Mouse (Mus musculus) left cerebral cortex, adult 2 months (tissue): ENCODE results near the gene 9530053A07Rik. TPM values are rescaled to one million over a fixed set of nuclear protein-coding genes. Genes with fewer than 3 reads are reported as not detected.
"Not testable (repeated sequence)": the region's sequence is repeated elsewhere in the genome, so short reads cannot be mapped to it uniquely, and the experiment has no call there.

Source experiments
- DNase-seq, 2 experiments: peaks; one replicate each; pipeline ENCODE4 v3.0.0; 2021 to 2022; ENCODE audit warnings: low spot score in 2 of 2, mixed read lengths in 1 of 2; ENCODE audit errors: extremely low spot score in 1 of 2
- H3K27ac ChIP-seq: fragments of 200-600 bp; 2 replicates; pipeline ENCODE4 v1.8.1; 2022
- H3K4me3 ChIP-seq: fragments of 200-600 bp; 2 replicates; pipeline ENCODE4 v1.8.1; 2022
- CTCF ChIP-seq: fragments of 200-600 bp; IDR thresholded peaks from 2 replicates; pipeline ENCODE4 v1.8.1; 2022; ENCODE audit warnings: antibody characterized with exemption, mild to moderate bottlenecking, moderate library complexity
- intact Hi-C: fragments of 180-260 bp; cut with DNase I; formaldehyde crosslinking; loops from one replicate; pipeline ENCODE4 v1.15.1; 2025
- total RNA-seq, 2 experiments: library from RNA; stranded (reverse); gene quantifications; 2 replicates each; pipeline ENCODE4 v1.2.3; 2021

The 9530053A07Rik gene
- total RNA-seq, 2 experiments from 2014 or later = 0.09 TPM; not detected in 1

DNA sequence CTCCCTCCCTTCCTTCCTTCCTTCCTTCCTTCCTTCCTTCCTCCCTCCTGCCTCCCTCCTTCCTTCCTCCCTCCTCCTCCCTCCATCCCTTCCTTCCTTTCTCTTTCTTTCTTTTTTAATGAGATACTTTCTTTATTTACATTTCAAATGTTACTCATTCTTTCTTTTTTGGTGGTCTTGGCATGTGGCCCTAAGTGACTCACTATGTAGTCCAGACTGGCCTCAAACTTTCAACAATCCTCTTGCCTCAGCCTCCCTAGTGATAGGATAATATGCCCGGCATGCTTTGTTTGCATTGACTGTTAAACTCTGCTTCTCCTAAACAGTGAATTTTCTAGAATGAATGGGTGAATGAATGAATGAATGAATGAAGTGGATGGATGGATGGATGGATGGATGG lies 20.6 kb downstream of the 9530053A07Rik start:
- no peak for DNase-seq
- Histone ChIP-seq H3K27ac (no peak overlapping the region), H3K4me3 (no peak overlapping the region)
- intact Hi-C loops = loop anchor here (1.0 to 5.0 kb wide), 3 partner anchors 62 to 149 kb away; partner anchors contain the start of gene Psmc4
- no peak for TF ChIP-seq CTCF

DNA sequence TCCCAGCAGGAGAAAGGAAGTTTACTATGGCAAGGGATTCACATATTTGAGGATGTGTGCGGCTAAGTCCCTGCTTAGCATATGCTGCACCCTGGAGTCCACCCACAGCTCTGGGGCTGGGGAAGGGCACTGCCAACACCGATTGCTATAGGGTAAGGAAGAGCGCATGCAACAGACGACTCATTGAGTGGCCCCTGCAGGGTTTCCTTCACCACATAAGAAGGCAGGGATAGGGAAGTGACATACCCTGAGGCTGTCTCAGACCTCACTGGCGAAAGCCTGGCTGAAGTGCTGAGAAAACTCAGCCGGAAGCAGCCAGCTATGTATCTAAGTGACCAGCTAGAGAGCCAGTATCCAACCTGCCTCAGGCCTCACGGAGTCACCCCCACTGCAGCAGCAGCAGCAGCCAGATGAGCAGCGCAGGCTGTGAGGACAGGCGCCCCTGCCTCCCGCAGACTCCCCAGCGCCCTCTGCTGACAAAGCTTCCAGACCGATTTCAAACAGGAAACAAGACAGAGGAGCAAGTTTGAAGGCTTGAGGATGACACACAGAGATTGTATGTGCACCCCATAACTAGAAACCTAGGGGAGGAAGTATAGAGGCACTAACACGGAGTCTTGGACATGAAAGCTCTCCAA lies 22.4 kb downstream of the 9530053A07Rik start:
- no peak overlapping the region for H3K27ac ChIP-seq
- intact Hi-C loops = no loop called here
- TF ChIP-seq CTCF = peak; percentile 70
- no peak overlapping the region for H3K4me3 ChIP-seq
- peak; percentile 44 to 63 for DNase-seq

DNA sequence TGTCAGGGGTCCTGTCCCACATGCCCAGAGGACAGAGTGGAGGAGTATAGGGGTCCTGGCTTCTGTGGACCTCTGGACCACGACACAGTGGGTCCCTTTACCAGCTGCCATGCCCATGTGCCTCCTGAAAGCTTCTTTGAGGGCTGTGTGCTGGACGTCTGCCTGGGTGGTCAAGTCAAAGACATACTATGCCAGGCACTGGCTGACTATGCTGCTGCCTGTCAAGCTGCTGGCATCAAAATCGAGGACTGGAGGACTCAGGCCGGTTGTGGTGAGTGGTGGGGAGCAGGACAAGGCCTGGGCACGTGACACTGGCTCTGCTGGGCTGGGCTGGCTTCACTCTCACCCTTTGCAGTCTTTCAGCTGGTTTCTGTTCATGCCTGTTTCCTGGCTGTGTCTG lies 24.3 kb downstream of the 9530053A07Rik start:
- H3K27ac ChIP-seq, intact Hi-C loops, H3K4me3 ChIP-seq, DNase-seq: not testable (repeated sequence)

DNA sequence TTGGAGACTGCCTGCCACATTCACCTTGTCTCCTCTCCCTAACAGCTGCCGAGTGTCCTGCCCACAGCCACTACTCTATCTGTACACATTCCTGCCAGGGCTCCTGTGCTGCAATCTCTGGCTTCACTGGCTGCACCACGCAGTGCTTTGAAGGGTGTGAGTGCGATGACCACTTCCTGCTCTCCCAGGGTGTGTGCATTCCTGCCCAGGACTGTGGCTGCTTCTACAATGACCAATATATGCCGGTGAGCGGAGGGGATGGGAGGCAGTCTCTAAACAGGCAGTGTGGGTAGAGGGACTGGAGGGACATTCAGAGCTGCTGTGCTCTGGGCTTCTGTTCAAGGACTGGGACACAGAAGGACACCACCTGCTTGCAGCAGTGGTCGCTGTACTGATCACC lies 30.0 kb downstream of the 9530053A07Rik start:
- TF ChIP-seq CTCF = no peak
- no peak for DNase-seq
- Histone ChIP-seq H3K4me3 (no peak overlapping the region), H3K27ac (no peak overlapping the region)
- intact Hi-C loops = loop anchor here (5.0 kb wide), 1 partner anchor 52 kb away; no protein-coding TSS in a partner anchor

DNA sequence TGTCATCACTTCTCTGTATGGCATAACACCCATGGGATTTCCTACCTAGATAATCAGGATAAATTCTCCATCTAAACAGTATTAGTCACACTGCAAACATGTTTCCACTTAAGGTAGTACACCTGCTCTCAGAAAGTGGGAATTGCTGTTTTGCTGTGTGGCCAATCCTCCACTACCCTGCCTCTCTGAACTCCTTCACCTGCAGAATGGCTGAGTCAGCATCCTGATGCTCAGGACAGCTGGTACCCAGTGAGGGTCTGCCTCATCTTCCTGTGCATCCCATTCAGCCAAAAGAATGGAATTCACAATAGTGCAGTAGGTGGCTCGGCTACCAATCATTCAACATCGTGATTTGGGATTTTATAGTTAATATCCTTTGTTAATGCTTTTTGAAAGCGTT lies 30.6 kb downstream of the 9530053A07Rik start:
- DNase-seq = no peak
- intact Hi-C loops = loop anchor here (5.0 kb wide), 1 partner anchor 53 kb away; no protein-coding TSS in a partner anchor
- no peak for TF ChIP-seq CTCF
- H3K4me3 ChIP-seq = no peak overlapping the region
- H3K27ac ChIP-seq = no peak overlapping the region

DNA sequence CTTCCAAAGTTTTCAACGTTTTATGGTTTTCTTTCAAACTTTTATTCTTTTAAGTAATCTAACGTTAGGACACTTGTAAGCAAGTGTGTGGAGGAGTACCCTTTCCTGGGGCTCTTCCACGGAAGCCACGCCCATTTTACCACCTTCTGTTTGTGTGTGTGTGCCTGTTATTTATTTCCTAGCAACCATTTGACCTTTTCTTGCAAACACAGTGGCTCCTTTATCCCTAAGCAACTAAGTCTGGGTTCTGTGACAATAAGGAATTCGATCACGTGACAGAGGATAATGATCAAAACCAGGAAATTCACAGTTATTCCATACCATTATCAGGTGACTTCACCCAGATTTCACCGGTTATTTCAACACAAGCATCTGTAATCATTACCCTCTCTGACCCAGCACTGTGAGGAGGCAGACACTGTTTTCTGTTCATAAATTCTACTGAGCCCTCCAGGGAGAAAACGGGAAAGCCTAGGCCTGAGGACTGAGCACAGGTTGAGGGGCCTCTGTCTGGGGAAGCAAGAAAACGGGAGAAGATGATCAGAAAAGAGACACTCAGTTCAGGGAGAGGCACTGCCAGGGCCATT lies 32.0 kb downstream of the 9530053A07Rik start:
- no peak overlapping the region for H3K4me3 ChIP-seq
- no peak for TF ChIP-seq CTCF
- no peak overlapping the region for H3K27ac ChIP-seq
- intact Hi-C loops = no loop called here
- no peak for DNase-seq

DNA sequence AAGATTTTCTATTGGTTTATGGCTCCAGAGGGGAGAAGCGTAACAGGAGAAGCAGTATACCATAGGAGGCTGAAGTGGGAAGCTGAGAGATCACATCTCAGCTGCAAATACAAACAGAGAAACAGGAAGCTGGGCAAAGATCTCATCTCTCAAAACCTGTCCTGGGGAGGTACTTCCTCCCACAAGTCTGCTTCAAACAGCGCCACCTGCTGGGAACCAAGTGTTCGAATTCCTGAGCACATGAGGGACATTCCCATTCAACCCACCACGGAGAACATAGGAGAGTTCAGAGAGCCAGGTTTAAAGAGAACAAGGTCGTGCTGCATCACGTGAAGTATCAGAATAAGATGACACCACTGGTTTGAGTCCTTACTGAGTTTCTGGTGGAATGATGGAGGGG lies 36.1 kb downstream of the 9530053A07Rik start:
- Histone ChIP-seq H3K4me3 (no peak overlapping the region), H3K27ac (no peak overlapping the region)
- TF ChIP-seq CTCF = peak; percentile 13
- intact Hi-C loops = no loop called here
- no peak for DNase-seq

DNA sequence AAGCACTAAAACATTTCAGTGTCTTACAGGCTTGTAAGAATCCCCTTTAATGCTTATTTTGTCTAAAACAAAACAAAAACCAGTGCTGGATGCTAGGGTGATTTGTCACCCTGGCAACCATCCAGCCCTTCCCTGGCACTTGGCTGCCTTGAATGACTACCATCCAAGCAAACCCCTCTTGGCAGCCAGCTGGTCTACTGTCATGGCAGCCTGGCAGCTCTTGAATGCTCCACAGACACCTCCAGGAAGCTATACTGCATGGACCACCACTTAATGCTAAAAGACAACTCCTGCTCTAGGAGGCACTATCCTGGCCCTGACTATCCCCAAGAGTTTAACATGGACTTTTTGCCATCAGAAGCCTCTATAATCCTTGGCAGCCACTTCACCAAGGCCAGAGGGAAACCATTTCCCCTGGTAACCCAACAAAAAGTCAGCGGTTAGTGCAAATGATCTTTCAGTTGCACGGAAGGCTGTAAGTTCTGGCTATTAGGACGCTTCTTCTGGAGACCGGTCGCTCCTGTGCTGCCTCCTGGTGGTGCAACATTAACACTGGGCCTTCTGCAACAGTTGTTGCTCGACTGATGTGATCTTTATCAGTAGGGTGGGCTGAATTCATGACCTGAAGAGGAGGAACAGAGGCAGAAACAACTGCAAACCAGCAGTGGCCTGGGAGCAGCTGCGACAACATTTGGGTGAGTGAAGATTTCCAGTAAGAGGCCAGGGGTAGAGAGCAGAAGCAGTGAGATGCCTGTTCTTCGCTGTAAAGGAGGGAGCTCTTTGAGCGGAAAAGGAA lies 39.3 kb downstream of the 9530053A07Rik start:
- H3K4me3 ChIP-seq = peak overlapping the region; percentile 79
- intact Hi-C loops = loop anchor here (1.0 kb wide), 2 partner anchors 11 to 118 kb away; partner anchors contain the start of genes Dyrk1b and Psmc4
- H3K27ac ChIP-seq = peak overlapping the region; percentile 73
- TF ChIP-seq CTCF = peak; percentile 77
- peak; percentile 27 to 36 for DNase-seq

DNA sequence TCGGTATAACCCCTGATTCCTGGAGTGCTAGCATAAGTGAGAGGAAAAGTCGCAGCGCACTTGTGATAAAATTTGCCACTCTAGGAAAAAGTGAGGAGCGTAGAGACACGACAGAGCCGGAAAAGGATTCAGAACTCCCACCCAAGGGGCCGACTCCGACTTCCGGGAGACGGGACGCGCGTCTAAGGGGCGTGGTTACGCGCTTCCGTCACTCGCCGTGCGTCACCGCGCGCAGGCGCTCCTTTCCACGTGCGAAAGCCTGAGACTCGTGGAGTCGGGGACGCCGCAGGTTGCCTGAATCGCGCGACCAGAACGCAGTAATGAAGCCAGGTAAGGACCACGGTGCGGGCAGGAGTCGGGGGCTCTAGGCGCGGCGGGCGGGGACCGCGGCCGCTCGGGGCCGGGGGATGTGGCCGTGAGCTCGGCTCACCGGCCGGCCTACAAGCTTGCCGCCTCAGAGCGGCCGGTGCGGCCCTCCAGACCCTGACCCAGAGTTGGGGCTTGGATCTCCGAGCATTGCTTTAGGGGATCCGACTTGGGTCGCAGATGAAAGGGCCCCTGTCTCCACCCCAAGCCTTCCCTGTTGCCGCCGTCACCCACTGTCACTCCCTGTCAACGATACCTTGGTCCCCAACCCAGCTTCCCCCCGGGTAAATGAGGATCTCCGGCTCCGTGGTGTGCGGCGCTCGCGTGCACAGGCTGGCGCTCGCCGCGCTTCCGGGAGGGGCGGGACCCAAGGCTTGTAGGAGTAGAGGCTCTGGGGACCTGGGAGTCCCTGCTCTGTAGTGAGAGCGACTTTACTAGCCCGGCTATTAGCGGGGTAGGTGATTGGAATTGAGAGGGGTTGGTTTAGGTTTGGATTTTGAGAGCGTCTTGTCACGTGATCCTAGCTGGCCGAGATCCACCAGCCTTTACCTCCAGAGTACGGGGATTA lies 40.5 kb downstream of the 9530053A07Rik start, which contains the start of gene Fbl:
Gene Fbl (plus strand): TSS at position 222 of the 934 bp plus-strand sequence.
- TF ChIP-seq CTCF = no peak
- intact Hi-C loops = loop anchor here (1.0 kb wide), 1 partner anchor 10 kb away; the partner anchor contains the start of gene Dyrk1b
- peak; percentile 92 for DNase-seq
- Histone ChIP-seq H3K27ac (peak within 1 kb of the TSS; percentile 73), H3K4me3 (peak within 1 kb of the TSS; percentile 79)

DNA sequence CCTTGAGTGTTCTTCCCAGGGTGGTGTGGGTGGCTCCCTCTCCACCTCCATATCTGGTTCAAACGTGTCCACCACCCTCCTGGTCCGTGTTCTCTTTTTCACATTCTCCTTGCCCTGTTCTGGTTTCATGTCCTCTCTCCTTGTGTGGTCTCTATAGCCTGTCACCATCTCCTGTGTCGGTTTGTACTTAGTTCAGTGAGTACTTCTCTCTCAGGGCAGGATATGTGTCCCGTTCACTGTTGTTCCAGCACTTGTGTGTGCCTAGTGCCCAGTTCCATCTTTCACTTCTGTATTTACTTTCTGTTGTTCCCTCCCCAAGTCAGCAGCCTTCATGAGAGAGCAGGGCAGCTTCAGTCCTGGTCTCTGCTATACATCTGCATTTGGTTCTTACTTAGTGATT lies 46.1 kb downstream of the 9530053A07Rik start:
- Histone ChIP-seq H3K4me3 (no peak overlapping the region), H3K27ac (0 out of 2 replicates have a peak overlapping the region, but pooled peaks have one; percentile 28)
- no peak for TF ChIP-seq CTCF
- intact Hi-C loops = no loop called here
- DNase-seq = no peak

DNA sequence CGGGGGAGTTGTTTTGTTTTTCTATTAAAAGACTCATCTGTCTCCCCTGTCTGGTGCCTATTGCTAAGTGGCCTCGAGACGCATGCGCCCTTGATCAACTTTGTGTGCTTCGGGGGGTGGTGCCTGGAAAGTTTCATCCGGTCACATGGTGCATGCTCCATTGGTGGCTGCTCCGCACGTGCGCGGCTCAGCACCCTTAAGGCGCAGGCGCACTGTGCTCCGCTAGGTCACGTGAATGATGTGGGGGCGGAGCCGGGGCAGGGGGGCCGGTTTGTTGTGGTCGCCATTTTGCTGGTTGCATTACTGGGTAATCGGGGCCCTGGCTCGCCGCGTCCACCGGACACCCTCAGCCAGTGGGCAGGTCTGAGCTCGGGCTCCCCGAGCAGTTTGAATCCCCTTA lies 50.0 kb downstream of the 9530053A07Rik start, which contains the start of gene Dyrk1b:
Gene Dyrk1b (plus strand): TSS at position 242 of the 400 bp plus-strand sequence.
- Histone ChIP-seq H3K27ac (peak within 1 kb of the TSS; percentile 98), H3K4me3 (peak within 1 kb of the TSS; percentile 100)
- DNase-seq = peak; percentile 97
- intact Hi-C loops = loop anchor here (1.0 kb wide), 1 partner anchor 10 kb away; the partner anchor contains the start of gene Fbl
- no peak for TF ChIP-seq CTCF
